Mouse (Mus musculus): ENCODE data around the gene Lsamp.

GRCm38 (mm10) chr16:40371291-40371690 lies 387.1 kb downstream of the Lsamp start:
- no peak for TF ChIP-seq CTCF (IDR thresholded peaks at IDR 0.05; ENCODE audit: control insufficient read depth, insufficient read depth, insufficient replicate concordance, low read depth, low read length)
- no peak for TF ChIP-seq POLR2A (IDR thresholded peaks at IDR 0.05; ENCODE audit: control insufficient read depth, low read depth, low read length)
